Mouse (Mus musculus) lung, postnatal 36 days (tissue): ENCODE data around the gene Eif3l.

Experiments used
- DNase-seq: peaks from one replicate; pipeline ENCODE4 v3.0.0; 2022; ENCODE audit warnings: mixed read lengths

The Eif3l gene

DNA sequence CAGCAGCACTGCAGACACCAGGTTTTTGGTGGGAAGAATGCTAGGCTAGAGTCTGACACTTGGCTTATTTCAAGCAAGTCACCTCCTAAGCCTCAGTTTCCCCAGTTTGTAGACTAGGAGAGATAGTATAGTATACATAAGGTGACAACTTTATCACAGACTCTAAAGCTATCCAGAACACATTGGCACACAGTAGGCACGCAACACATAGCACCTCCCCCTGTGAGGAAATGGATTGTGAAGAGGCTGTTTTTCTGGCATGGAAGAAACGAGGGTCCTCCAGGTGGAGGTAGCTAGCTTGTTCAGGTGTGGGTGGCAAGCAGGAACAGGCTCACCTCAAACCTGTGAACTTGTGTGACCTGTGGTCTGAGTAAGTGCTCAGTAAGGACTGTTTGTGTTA lies 24.0 kb upstream of the Eif3l start:
- no peak for DNase-seq

DNA sequence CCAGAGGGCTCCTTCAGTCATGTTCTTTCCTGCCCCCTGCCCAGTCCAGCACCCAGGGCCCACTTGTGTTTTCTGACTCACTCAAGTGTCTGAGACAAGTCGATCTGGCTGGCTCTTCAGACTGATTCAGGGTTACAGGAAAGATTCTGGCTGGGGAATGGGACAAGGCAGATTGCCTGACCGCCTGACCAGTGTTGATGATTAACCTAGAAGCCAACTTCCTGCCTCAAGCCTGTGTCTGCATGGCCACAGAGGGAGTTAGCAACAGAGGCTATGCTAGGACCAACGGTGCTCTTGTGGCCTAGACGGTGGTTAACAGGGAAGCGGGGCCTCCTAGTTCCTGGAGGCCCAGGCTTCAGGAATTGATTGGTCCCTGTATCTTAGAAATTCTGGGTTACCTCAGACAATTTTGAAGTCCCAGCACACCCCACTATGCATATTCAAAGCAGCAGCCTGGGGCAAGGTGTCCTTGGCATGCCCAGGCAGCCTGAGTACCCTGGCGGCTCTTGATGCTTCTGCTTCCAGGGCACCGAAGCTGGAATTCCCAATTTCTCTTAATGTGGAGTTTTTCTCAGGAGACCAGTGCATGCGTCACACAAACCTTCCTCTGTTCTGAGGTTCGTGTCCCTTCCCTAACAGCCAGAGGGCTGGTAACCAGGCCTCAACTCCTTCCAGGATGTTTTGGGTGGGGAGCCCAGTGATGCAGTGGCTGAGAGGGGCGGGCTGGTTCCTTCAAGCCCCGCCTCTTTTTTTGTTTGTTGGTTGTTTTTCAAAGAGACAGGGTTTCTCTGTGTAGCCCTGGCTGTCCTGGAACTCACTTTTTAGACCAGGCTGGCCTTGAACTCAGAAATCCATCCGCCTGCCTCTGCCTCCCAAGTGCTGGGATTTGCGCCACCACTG lies 23.3 kb upstream of the Eif3l start:
- DNase-seq: peak; percentile 68

DNA sequence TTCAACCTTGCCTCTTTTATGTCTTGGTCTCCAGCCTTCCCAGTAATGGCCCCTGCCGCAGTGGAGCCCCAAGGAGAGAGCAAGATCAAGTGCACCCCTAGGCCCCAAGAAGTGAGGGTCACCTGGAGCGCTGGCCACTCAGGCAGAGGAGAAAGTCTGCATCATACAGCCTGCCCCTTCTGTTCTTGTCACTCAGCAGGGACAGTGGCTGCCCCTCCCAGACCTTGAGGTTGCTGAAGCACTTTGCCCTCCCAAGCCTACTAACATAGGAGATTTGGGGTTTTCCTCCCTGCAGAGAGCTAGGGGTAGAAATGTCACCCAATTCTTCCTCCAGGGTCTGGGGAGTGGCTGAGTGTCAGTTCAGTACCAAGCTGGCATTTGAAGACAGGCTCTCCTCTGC lies 22.6 kb upstream of the Eif3l start:
- DNase-seq: no peak

DNA sequence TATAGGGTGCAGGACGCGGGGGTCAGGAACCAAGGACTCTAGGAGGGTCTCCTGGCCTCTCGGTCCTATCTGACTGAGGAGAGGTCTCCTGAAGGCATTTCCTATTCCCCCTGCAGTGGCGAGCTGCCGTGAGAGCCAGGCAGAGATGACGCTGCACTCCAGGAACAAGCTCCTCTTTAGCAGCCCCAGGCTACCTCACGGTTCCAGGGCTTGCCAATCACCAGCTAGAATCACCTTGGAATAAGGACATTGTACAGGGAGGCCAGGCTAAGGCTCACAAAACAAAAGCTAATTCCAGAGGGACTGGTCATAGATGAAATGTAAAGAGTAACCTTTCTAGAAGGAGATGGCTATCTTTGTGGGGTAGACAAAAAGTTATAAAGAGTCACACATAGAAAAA lies 18.4 kb upstream of the Eif3l start:
- DNase-seq: no peak

DNA sequence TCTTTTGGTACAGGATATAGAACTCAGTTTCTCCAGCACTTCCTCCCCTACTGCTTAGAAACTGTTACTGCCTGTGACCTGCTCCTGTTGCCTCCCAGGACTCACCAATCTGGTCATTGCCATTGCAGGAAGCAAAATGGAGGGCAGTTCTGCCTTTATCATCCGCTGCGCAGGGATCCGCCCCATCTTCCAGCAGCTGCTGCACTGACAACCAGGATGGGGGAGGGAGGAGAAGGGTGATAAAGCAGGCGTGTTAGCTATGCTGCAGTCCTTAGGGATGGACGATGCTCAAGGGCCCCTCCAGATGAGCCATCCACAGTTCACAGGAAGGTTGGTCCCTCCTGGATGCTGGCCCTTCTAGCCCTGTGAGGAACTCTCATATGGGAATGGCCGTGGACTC lies 17.1 kb upstream of the Eif3l start:
- DNase-seq: no peak

DNA sequence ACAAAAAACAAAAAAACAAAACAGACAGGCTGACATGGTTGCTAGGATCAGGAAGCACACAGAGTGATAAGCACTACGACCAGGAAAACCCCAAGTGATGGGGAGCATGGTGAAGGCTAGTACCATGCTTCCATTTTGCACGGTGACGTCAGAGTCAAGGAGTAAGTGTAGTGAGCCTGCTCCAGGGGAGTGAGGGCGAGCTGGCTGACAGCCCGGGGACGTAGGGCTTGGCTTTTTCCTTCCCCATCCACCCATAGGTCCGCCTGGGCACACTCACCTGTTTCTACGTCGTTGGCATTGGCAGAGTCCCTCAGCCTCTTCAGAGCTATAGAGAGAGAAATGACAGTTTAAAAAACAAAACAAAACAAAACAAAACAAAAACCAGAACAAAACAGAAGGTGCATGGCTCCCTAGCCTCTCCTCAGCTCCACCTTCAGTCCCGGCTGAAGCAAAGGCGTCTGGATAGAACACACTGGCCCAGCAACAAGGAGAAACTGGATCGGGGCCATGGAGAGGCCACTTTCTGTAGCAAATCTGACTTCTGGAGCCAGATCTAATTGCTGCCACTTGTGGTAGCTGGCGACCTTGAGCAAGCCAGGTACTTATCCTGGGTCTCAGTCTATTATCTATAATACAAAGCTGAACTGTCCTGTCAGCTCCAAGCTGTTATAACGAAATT lies 14.0 kb upstream of the Eif3l start:
- DNase-seq: peak; percentile 46

DNA sequence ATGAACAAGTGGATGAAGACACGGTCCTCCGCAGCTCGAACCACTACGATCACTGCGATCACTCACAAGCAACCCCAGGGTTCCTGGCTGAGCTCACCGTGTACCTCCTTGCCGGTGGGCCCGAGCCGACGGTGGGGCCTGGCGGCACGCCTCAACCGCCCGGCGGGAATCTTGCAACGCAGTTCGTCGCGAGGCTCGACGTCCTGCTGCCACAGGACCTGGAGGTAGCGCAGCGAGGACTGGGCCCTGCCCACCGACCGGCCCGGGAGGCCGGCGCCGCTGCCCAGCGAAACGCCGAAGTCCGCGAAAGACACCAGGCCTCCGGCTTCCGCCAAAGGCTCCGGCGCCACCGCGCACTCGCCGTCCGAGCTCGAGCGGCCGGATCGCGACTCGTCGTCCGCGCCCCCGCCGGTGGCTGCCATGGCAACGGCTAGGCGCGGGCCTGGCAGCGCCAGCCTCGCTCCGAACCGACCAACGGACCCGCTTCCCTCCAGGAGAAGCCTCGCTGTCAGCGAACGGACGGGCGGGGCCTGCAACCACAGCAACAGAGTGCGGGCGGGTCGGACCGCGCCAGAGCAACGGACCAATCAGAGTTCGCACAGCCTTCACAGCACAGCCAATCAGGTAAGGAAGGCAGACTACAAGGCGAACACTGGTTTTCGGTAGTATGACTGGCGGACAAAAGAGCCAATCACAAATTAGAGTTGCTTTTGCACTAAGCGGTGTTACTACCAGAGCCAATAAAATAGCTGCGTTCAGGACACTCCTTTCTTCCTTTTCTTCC lies 12.4 kb upstream of the Eif3l start, which contains the start of gene Ankrd54:
TSS of gene Ankrd54 (minus strand) at position 518 of the 784 bp plus-strand sequence.
- peak; percentile 100 for DNase-seq

DNA sequence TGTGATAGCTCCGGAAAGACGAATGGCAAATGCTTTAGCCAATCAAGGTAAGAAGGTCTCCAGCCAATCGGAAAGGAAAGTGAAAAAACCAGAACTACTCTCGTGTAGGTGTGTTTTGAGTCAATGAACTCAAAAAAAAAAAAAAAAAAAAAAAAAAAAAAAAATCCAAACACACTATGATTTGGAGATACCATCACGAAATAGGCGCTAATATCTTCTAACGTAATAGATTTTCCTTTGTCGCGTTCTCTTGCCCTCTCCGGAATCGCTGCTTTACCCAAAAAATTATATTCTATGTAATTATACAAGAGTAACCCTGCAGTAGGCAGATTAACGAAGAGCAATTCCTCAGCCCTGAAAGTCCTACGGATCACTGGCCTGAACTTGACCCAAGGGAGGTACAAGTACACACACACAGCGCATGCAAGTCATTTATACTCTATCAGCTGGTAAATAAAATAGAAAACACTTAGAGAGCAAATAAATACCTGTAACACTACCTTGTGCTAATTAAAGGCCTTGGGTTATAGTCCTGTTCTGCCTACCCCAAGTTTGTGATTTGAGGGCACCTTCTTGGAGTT lies 11.7 kb upstream of the Eif3l start:
- DNase-seq: no peak

DNA sequence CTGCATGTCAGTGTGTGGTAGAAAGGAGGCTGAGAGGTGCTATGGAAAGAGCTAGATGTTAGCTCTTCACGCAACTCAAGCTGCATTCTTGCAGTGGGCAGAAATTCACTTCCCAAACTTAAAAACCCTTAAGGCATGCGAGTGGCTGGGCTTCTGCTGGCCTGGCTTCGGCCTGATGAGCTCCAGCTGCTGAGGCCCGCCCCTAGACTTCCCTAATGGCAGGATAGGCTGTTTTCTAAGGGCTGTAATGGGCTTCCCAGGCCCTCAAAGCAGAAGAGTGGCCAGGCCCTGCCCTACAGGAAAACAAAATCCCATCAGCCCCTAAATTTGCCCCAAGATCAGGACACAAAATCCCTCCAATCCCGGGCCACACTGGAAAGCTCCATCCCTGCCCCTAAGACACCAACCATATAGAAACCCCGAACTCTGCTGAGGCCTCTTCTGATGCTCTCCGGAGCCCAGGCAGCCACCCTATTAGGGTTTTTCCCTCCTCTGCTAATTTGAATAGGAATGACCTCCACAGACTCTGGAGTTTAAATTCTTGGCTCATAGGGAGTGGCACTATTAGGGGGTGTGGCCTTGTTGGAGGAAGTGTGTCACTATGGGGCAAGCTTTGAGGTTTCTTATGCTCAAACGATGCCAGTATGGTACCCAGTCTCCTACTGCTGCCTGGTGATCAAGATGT lies 9.8 kb upstream of the Eif3l start:
- DNase-seq: no peak

DNA sequence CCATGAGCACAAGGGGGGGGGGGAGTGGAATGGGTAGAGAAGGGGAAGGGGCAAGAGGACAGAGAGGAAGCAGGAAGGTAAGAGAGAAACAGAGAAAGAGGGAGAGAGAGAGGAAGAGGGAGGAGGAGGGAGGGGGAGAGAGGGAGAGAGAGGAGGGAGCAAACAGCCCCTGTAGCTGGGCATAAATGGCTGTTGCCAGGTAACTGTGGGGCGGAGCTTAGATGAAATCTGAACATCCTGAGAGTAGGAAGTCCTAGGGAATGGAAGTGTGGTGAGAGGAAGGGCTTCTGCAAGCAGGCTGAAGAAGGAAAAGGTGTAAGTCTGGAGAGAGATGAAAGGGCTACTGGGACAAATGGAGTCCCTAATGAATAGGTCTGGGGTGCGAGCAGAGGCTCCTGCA lies 8.7 kb upstream of the Eif3l start:
- DNase-seq: peak; percentile 30

DNA sequence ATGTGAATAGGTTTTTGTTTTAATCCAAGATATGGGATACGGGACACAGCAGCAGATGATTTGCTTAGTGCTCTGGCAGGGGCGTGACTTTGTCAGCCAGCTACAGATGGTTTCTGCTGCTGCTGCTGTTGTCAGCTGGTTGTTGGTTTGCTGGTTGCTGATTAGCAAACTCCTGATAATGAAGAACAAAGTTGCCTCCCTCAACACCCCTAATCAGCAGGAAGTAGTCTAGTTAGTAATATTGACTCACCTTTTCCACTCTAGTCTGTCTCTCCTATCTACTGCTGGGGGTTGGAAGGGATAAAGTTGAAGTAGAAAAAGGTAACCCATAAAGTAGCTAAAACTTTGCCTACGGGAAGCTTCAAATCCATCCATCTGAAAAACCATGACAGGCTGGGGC lies 7.3 kb upstream of the Eif3l start:
- no peak for DNase-seq

DNA sequence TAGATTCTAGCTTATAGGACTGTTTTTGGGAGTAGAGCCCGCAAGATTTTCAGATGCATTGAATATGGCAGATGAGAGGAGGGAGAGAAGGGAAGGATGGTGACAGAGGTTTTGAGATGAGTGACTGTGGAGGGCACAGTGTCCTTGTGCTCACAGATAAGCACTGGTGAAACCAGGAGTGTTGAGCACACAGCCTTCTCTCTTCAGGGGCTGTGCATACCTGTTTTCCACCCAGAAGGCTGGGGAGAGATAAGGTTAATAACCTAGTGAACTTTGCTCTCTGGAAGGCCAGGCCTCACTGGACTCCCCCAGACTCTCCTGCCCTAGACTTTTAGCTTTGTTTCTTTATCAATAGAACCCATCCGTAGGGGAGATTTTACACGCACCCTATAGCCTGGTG lies 6.6 kb upstream of the Eif3l start:
- no peak for DNase-seq

DNA sequence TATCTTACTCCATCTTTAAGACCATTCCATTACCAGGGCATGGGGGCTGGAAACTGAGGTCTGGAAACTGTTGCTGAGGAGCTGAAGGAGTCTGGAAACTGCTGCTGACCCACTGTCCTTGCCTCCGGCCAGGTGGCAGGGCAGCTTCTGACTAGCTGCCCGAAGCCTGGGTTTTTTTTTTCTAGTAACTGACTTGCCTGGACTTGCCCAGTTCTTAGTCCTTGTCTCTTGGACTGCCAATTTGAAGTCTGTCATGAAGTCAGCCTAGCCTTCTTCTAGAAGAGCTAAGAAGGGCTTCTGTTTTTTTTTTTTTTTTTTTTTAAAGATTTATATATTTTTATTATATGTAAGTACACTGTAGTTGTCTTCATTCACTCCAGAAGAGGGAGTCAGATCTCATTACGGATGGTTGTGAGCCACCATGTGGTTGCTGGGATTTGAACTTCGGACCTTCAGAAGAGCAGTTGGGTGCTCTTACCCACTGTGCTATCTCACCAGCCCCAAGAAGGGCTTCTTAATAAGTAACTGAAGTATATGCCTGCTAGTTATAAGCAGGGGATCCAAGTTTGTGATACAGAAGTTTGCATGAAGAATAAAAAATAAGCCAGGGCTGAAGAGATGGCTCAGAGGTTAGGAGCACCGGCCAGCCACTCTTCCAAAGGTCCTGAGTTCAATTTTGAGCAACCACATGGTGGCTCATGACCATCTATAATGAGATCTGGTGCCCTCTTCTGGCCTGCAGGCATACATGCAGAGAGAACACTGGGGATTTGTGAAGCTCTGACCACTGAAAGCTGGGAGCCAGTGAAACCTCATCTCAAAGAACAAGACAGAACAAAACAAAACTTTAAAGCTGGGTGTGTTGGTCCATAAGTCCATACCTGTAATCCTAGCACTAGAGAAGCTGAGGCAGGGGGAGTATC lies 3.6 kb upstream of the Eif3l start:
- DNase-seq: peak; percentile 68

DNA sequence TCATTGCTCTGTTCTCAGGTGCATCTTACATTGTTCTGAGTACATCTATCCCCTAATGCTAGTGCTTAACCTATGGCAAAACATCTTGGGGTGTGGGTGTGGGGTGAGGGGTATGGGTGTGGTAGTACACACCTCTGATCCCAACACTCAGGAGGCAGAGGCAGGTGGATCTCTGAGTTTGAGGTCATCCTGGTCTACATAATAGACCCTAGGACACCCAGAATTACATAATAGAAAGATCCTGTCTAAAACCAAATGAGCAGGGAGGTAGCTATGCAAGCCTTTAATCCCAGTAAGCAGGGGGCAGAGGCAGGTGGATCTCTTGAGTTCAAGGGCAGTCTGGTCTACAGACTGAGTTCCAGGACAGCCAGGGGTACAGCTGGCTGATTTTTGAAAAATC lies 1.2 kb upstream of the Eif3l start:
- no peak for DNase-seq

DNA sequence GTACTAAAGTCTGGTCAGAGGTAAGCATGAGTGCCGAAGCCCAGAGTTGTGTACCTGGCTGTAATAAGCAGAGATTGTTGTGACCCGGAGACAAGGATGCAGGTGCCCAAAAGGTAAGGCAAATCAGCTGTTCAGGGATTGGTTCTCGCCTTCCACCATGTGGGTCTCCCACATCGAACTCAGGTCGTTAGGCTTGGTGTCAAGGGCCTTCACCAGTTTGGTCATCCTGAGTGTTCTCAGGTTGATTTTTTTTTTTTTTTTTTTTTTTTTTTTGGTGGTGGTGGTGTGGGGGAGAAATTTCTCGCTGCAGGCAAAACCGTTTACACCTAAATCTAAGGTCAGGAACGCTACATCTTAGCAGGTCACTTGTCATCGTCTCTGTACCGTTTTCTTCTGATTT lies 533 bp upstream of the Eif3l start:
- no peak for DNase-seq

DNA sequence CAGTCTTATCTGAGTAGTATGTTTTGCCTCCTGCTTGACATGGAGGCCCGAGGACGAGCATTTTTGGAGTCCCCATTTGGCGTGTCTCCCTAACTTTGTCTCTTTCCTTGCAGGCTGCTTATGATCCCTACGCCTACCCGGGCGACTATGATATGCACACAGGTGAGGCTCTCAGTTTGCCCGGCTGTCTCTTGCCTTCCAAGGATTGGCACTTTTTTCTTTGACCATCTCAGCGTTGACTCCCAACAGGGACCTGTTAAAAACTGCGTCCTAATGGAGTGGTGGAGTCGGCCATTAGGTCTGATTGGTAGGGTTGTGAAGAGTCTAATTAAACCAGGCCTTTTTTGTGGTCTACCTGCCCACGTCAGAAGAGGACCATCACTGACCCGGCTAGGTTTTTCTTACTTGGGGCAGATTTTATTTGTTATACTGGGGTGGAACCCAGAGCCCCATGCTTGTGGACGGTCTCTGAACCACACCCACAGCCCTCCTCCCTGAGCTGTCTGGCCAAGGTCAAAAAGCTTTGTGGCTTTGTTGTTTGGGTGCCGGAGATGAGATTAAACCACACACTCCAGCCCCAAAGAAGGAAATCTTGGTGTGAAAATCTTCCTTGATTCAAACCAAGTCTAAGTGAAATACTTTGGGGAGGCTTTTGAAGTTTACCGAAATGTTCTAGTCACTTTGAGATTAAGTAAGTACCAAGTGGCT lies 833 bp downstream of the Eif3l start:
- no peak for DNase-seq

DNA sequence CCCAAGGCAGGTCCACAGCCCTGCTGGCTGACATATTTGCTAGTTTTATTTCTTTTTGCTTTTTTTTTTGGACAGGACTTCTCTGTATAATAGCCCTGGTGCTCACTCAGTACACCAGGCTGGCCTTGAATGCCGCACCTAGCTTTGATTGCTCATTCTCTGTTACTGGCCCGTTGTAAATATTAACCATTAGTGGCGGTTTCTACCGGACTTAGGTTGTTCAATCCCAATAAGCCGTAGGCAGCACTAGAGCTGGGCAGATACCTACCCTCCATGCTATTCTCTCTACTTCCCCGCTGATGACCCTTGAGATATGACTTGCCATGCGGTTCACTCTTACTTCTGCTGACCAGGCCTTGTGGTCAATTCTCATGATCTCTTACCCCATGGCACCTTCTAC lies 4.6 kb downstream of the Eif3l start:
- DNase-seq: no peak

DNA sequence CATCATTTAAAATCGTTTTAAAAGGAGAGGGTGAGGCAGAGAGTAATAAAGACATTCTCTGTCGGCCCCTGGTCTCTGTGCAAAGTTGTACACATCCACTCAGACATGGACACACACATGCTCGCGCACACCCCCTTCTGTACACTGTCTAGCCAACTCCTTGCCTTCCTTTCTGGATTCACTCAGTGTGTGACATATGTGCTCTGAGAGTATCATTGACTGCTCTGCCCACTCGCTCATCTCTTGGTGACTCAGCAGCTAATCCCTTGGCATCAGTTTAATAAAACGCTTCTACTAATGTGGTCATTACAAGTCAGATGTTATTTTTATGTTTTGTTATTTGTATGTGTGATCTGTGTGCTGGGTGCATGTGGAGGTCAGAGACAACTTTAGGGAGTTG lies 17.3 kb downstream of the Eif3l start:
- no peak for DNase-seq

DNA sequence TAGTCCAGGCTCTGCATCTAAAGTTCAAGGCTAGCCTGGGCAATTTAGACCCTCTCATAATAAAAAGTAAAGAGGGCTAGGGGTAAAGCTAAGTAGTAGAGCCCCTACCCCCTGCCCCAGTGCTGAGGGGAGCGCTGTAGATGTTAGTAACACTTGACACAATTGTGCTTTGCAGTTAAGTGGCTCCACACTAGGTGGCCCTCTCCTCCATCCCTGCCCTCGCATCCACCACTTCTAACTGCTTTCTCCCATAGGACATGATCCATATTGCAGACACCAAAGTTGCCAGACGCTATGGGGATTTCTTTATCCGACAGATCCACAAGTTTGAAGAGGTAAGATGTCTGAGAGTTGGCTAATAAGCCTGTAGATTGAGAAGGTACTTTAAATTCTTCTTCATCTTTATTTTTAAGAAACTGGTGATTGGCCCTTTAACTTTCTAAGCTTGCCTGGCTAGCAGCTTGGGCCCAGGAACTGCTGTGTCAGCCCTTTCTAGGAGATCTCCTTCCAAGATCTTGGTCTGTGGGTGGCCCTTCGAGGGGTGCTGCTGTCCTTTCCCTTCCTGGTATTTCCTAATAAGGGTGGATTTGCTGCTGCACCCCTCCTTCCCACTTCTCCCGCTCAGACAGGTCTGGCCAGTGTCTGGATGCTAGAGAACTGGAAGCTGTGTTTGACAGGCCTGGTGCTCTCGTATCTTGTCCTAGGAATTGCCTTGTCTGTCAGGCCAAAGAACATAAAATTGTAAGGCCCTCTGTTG lies 18.3 kb downstream of the Eif3l start:
- peak; percentile 60 for DNase-seq

DNA sequence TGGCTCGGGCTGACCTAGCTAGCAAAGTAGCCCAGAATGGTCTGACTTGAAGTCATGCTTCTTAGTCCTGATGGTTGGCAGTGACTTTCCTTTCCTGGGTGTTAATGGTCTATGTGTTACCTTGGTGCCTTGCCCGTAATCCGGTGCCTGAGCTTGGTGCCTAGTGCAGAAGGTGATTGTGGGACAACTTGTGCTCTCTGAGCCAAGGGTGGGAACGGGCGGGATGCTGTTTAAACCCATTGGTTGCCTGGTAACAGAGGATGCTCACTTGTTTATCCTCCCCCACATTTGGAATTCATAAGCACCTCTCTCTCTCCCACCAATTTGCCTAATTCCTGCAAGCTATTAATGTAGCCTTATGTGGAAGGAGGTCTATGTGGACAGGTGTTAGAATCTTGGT lies 20.5 kb downstream of the Eif3l start:
- DNase-seq: no peak
